Mouse (Mus musculus) ZHBTc4 (cell line): ENCODE results near the gene Nlrp9c.
"Not testable (repeated sequence)": the region's sequence is repeated elsewhere in the genome, so short reads cannot be mapped to it uniquely, and the experiment has no call there.

ENCODE experiments used
- DNase-seq: peaks from one replicate; pipeline ENCODE4 v3.0.0-alpha.2; 2011; ENCODE audit warnings: low read depth, low spot score

The Nlrp9c gene

DNA sequence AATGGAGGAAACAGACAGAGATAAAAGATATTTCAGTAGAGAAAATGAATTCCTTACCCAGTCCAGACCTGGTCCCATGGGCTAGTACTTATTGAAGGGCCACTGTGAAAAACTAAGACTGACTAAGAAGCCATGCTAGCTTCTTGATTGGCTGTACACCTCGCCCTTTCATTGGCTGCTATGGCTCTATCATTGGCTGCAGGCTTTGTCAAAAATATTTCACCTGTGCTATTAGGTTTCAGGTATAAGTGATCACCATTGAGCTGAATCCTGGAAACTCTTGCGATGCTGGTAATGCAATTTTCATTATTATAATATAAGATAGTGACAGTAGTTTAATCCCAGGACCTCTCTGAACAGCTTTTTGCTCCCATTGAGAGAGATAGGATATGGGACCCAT, at the start of gene Nlrp9c:
TSS of gene Nlrp9c (minus strand) at position 101 of the 400 bp plus-strand sequence.
- DNase-seq = not testable (repeated sequence)

DNA sequence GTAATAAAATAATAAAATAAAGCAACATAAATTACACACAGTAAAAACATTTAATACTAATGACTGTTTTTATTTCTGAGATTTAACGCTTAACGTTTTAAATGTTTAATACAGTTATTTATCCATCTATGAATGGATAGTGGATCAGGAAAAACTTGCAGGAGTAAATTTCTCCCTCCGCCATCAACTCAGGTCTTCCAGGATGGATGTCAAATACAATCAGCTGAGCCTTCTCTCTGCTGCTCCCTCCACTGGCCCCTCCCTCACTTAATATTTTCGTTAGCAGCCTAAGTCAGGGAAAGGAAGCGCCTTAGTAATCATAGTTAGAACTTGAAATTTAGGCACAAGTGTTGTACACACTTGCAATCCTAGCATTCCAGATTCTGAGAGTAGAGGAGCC, 31.3 kb upstream of the Nlrp9c start, which contains the start of gene Nlrp4a:
TSS of gene Nlrp4a (plus strand) at position 301 of the 400 bp plus-strand sequence.
- no peak for DNase-seq

DNA sequence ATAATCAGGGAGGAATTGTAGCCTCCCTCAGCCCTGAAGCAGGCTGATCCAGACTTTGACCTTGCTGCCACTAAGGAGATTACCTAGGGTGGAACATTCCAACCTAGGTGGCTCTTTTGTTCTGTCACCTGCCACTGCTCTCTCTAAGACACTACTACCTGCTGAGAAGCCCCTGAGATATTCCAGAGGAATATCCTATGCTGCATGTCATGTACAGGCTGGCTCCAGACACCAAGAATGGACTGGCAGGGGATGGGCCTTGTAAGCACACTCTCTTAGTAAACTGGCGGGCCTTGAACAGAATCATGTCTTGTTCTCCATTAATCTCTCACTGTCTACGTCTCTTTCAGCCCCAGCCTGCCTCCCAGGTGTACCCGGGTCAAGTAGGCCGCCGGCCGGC, 11.7 kb downstream of the Nlrp9c start:
- DNase-seq = peak; percentile 76

DNA sequence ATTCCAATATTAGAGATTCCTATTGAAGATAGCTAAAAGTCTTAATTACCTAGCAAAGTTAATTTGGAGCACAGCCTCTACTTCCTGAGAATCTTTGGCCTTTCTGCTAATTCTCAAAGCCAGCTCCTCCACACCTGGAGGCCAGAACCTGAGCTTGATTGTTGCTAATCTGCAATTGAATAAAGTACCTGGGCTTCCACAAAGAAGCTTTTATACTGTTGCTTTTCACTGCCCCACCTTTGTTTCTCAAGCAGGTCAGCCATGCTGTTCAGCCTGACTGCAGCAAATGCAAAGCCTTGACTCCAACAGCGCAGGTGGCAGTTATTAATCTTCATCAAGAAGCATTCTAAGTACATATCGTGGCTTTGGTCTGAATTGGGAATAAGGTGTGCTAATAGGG, 12.4 kb downstream of the Nlrp9c start:
- peak; percentile 62 for DNase-seq

DNA sequence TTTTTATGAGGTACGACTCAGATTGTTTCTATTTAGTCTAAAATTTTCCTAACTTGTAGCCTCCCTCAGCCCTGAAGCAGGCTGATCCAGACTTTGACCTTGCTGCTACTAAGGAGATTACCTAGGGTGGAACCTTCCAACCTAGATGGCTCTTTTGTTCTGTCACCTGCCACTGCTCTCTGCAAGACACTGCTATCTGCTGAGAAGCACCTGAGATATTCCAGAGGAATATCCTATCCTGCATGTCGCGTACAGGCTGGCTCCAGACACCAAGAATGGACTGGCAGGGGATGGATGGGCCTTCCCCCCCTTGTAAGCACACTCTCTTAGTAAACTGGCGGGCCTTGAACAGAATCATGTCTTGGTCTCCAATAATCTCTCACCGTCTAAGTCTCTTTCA, 16.8 kb downstream of the Nlrp9c start:
- DNase-seq = peak; percentile 59

DNA sequence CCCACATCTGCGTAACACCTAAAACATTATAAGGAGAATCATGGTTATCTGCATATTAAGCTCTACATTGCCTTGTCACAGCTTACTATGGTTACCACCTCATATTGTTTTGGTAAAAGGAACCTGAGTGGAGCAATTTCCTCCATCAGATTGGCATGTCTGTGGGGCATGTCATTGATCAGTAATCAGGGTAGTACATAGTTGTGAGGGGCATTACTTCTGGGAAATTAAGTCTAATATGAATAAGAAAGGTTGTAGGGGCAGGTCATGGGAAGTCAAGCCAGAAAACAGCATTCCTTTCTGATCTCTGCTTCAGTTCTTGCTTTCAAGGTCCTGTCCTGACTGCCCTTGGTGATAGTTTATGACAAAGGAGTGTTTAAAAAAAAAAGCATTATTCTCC, 22.7 kb downstream of the Nlrp9c start:
- peak; percentile 55 for DNase-seq

DNA sequence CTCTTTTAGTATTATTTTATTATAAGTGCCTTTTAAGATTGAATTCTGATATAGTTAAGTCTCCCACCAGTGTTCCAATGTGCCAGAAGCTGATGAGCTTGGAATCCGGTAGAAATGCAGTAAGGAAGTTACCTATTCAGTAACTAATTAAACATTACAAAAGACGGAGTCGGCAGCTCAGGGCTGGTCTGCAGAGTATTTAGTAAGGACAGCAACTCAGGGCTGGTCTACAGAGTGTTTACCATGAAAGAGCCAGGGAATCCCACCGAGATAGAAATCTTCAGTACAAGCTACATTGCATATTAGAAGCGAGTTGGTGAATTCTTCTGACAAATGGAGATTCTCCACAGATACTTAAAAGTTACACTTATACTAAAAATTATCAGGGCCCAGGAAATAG, 30.3 kb downstream of the Nlrp9c start:
- peak; percentile 53 for DNase-seq

DNA sequence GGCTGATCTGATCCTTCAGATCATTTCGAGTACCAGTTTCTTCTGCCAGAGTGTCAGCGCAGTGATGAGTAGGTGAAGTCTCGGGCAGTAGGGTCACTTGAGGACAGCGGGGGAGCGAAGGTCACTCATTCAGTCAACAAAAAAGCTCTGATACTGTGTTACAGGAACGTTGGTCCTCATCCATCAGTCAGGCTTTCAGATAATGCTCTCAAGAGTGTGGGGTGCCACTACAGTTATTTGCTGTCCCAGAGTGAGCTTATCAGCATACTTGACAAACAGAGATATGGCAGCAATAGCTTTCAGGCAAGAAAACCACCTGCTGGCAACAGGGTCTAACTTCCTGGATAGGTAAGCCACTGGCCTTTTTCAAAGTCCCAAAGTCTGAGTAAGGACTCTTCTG, 46.8 kb downstream of the Nlrp9c start:
- not testable (repeated sequence) for DNase-seq

DNA sequence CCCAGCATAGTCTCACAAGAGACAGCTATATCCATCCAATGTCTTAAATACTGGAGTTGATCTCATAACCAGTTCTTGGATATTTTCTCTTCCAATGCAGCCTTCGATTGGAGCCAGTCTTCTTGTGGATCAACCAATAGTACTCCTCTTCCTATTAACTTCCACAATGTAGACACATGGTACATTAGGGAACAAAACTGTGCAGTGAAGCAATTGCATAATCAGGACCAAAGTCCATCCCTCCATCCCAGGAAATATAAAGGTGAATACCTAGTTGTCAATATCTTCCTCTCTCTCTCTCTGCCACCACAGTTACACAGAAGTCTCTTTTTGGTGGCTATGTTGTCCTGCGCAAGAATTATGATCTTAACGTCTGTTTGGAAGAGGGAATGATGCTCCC, 51.2 kb downstream of the Nlrp9c start:
- DNase-seq = not testable (repeated sequence)

DNA sequence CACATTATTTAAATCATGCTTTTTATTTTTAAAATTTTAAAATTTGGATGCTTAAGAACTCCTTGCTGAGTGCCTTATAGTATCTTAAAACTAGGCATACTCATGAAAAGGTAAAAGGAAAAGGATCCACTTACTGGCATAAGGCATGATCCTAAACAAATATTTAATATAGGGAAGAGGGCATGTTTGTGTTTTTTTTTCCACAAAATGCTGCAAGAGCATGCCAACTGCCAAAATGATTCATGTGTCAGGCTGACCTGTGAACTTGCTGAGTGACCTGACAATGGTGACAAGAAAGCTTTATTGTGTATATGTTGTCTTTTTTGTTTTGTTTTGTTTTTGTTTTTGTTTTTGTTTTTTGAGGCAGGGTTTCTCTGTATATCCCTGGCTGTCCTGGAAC, 53.3 kb downstream of the Nlrp9c start:
- not testable (repeated sequence) for DNase-seq

DNA sequence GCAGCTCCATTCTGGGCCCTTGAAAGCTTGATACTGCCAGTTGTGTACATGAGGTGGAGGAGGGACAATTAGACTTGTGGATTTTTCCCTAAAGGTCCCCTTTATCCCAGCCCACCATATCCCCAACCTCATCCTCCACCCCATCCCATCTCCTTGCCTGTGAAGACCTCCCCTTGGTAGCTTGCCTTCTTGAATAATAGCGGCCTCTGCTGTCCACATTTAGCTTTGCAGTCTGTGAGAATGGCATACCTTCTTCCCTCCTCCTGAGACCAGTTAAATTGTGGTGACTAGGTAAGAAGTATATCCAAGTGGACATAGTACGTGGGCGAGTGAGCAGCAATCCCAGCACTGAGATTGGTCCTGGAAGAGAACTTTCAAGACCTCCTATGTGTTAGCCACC, 83.1 kb downstream of the Nlrp9c start:
- peak; percentile 58 for DNase-seq

DNA sequence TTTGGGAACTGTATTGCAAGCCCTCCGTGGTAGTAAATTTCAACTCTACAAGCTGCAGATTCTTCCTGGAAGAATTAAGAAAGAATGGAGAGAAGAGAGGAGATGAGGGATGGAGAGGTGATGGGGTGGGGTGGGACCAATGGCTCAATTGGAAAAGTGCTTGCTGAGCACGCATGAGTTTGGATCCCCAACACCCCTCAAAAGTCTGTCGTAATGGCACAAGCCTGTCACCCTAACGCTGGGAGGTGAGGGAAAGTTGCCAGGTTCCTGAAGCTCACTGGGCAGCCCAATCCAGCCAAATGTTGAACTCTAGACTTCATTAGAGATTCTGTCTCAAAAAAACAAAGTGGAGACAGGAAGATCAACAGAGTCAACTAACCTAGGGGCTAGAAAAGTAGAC, 87.7 kb downstream of the Nlrp9c start:
- not testable (repeated sequence) for DNase-seq

DNA sequence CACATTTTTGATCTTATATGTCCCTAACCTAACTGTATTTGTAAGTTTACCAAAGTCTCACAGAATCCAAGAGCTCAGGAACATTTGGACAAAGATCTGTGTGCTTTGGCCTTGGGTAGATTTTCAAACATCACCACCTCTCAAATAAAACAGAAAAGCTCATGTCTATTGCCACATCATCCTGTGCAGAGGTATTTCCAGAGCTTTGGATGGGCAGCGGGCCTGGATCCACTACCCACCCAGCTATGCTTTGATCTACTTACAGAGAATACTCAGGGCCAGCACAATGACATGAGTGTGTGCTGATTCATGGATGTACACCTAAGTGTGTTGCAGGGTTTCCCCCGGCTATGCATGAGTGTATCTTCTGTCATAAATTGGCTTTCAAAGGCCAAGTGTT, 88.3 kb downstream of the Nlrp9c start:
- not testable (repeated sequence) for DNase-seq

DNA sequence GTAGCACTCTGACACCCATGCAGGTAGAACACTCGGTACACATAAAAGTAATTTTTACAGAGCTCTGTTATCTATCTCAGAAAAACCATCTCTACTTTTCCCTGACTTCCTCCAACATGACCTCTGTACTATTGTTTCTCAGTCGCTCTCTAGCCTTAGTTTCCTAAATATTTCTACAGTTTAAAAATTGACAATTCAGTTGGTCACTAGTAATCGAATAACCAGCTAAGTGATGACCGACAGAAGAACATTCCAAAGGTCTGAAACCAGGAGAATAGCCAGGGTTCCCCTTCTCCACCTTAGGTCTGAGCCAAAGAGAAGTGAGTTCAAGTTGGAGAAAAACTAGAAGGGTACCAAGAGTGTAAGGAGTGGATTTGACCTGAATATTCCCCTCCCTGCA, 91.7 kb downstream of the Nlrp9c start:
- not testable (repeated sequence) for DNase-seq

DNA sequence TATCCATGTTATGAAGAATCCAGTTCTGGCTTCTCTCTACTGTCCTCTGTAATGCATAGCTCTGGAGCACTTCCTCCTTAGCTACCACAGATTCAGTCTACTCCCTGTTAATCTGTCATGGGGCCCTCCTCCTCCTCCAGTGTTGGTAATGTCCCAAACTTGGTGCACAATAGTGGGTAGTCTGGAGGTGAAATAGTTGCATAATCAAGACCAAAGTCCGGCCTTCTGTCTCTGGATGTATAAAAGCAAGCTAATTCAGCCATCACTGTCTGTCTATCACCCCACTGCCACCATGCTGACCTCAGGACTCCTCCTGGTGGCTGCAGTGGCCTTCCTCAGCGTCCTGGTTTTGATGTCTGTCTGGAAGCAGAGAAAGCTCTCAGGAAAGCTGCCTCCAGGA, 96.6 kb downstream of the Nlrp9c start, which contains the start of gene Cyp2a4:
TSS of gene Cyp2a4 (plus strand) at position 244 of the 400 bp plus-strand sequence.
- DNase-seq = not testable (repeated sequence)

DNA sequence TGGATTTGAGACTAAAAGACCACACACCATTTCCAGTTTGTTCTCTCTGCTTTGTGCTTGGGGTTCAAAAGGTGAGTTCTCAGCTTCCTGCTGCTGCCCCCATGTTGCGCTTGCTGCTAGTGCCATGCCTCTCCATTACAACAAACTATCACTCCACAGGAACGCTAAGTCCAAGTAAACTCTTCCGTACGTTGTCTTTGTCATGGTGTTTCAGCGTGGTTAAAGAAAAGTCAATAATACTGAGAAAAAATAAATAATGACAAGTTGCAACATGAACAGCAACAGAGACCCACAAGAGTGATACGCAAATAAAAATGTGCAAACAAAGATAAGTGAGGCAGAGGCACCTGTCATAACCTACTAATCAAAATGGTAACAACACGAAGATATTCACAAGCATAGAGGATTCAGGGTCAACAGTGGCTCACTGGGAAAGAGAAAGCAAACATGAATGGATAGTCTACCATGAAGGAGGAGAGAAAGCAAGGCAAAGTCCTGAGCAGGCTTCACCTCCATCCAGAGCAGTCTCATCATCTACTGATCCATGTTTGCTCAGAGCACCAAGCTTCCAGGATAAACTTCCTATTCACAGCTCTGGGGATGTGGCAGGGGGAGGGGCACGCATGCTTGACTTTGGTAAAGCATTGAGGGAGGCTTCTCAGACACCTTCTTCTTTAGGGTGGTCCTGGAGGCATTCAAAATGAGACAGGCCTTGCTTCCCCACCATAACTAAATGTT, 99.9 kb downstream of the Nlrp9c start:
- DNase-seq = not testable (repeated sequence)
